Mouse (Mus musculus) hindbrain, postnatal 0 days (tissue): ENCODE results near the gene Gys1. TPM values are rescaled to one million over a fixed set of nuclear protein-coding genes. Genes with fewer than 3 reads are reported as not detected.
"Not testable (repeated sequence)": the region's sequence is repeated elsewhere in the genome, so short reads cannot be mapped to it uniquely, and the experiment has no call there.

Experiments used
- ATAC-seq: fragments of 200-750 bp; cut with Nextera tagmentation; 2 replicates; pipeline ENCODE4 v1.8.0; 2017; ENCODE audit warnings: mild to moderate bottlenecking, moderate TSS enrichment, moderate library complexity
- DNase-seq: peaks from one replicate; pipeline ENCODE4 v3.0.0-alpha.2; 2015; ENCODE audit warnings: low spot score
- H3K27ac ChIP-seq: fragments of 300-500 bp; sonication (generic); 2 replicates; pipeline ENCODE4 v1.5.1; 2014; ENCODE audit warnings: mild to moderate bottlenecking
- H3K27me3 ChIP-seq: fragments of 300-500 bp; sonication (generic); 2 replicates; pipeline ENCODE4 v1.6.1; 2014; ENCODE audit warnings: low read length, mixed read lengths; ENCODE audit not compliant: insufficient read depth
- H3K36me3 ChIP-seq: fragments of 300-500 bp; sonication (generic); 2 replicates; pipeline ENCODE4 v1.6.1; 2014; ENCODE audit warnings: low read length, mixed read lengths; ENCODE audit not compliant: insufficient read depth
- H3K4me1 ChIP-seq: fragments of 300-500 bp; sonication (generic); 2 replicates; pipeline ENCODE4 v1.6.1; 2014; ENCODE audit warnings: antibody characterized with exemption, low read length, mixed read lengths; ENCODE audit not compliant: insufficient read depth
- H3K4me2 ChIP-seq: fragments of 300-500 bp; sonication (generic); 2 replicates; pipeline ENCODE4 v1.6.1; 2014; ENCODE audit warnings: low read depth, mild to moderate bottlenecking, low read length, moderate library complexity, mixed read lengths
- H3K4me3 ChIP-seq: fragments of 300-500 bp; sonication (generic); 2 replicates; pipeline ENCODE4 v1.5.1; 2014; ENCODE audit warnings: low read length
- H3K9ac ChIP-seq: fragments of 300-500 bp; sonication (generic); replicated peaks from 2 replicates; pipeline ENCODE4 v1.6.1; 2014; ENCODE audit warnings: mild to moderate bottlenecking, low read length, moderate library complexity, mixed read lengths
- H3K9me3 ChIP-seq: fragments of 300-500 bp; sonication (generic); 2 replicates; pipeline ENCODE4 v1.6.1; 2016; ENCODE audit warnings: low read length, mixed read lengths
- CTCF ChIP-seq: IDR thresholded peaks from 2 replicates; pipeline ENCODE4 v1.5.1; 2016; ENCODE audit warnings: antibody characterized with exemption, control low read depth, low read depth
- WGBS: fragments of 180-500 bp; shearing (Covaris S2); extraction: QIAGEN DNeasy Blood & Tissue Kit; methylation state at CpG from one replicate; pipeline ENCODE4 v1.1.7; 2014; 5-methylcytosine and 5-hydroxymethylcytosine counted together
- polyA plus RNA-seq: library from polyadenylated mRNA; unstranded; fragments of >200 nt; fragmentation: Nextera tagmentation; extraction: Ambion mirVana; gene quantifications from 2 replicates; pipeline ENCODE4 v1.2.1, GENCODE M21; 2015
- total RNA-seq: library from RNA; depleted of rRNA; stranded (reverse); fragments of >200 nt; gene quantifications from 2 replicates; pipeline ENCODE4 v1.2.3, GENCODE M21; 2014

Gys1 gene
- total and polyA plus RNA-seq, 2 experiments from 2014 or later: 16.4 to 22.4 TPM

GRCm38 (mm10) chr7:45478774-45479173, 44.1 kb downstream of the Gys1 start:
- 96% methylated on average over 7 of the region's 7 CpGs for WGBS
- H3K9me3 ChIP-seq: no peaks in the 10 kb centered on the region
- TF ChIP-seq CTCF: no peak

DNA sequence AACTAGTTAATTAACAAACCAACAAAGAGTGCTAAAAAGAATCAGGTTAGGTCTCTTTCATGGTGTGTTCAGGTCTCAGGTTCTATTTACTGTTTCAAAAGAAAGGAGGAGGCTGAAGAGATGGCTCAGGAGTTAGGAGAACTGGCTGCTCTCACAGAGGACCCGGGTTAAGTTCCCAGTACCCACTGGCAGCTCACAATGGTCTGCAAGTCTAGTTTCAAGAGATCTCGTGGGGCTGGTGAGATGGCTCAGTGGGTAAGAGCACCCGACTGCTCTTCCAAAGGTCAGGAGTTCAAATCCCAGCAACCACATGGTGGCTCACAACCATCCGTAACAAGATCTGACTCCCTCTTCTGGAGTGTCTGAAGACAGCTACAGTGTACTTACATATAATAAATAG, 45.7 kb downstream of the Gys1 start:
- not testable (repeated sequence) for H3K27me3 ChIP-seq, ATAC-seq, H3K4me2 ChIP-seq, H3K27ac ChIP-seq, H3K36me3 ChIP-seq, H3K4me1 ChIP-seq, DNase-seq, H3K9ac ChIP-seq, H3K9me3 ChIP-seq, H3K4me3 ChIP-seq
- WGBS: 73% methylated on average over 3 of the region's 4 CpGs

More at GRCm38 (mm10) chr7:45478774-45479173, 44.1 kb downstream of the Gys1 start:
- DNase-seq (no peak), ATAC-seq (no peak)
- Histone ChIP-seq H3K4me1 (no peaks in the 10 kb centered on the region), H3K9ac (no peak overlapping the region), H3K27ac (no peak overlapping the region), H3K36me3 (no peaks in the 10 kb centered on the region), H3K4me3 (no peak overlapping the region), H3K4me2 (no peak overlapping the region), H3K27me3 (no peaks in the 10 kb centered on the region)

- Histone ChIP-seq H3K4me1 (no peaks in the 10 kb centered on the region), H3K27me3 (no peaks in the 10 kb centered on the region), H3K9me3 (no peaks in the 10 kb centered on the region), H3K9ac (no peak within 1 kb of the TSS), H3K27ac (no peak within 1 kb of the TSS), H3K4me2 (no peak within 1 kb of the TSS), H3K36me3 (no peaks in the 10 kb centered on the region), H3K4me3 (no peak within 1 kb of the TSS)
- TF ChIP-seq CTCF: no peak
- 51% methylated on average over 15 of the region's 15 CpGs for WGBS
- DNase-seq (peak; percentile 76), ATAC-seq (peak; percentile 87)
Observed at GRCm38 (mm10) chr7:45481374-45481927, 46.8 kb downstream of the Gys1 start, which contains the start of gene Tulp2. Gene Tulp2 (plus strand): TSS chr7:45481877.

DNA sequence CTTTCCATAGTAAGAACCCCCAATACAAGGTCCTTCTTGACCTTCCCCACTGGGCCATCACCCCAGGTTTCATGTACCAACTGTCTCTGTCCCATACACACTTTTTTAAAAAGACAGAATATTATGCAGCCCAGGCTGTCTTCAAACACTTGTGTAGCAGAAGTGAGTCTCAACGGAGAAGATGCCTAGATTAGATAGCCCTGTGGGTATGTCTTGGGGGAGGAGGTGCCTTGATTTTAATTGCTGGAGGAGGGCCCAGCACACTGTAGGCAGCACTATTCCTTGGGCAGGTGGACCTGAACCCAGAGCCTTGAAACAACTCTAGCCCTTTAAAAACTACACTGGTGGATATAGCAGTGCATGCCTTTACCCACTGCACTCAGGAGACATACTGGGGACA, 47.5 kb downstream of the Gys1 start:
- Histone ChIP-seq H3K9me3 (no peaks in the 10 kb centered on the region), H3K36me3 (no peaks in the 10 kb centered on the region), H3K4me1 (no peaks in the 10 kb centered on the region), H3K27me3 (no peaks in the 10 kb centered on the region), H3K4me2 (no peak overlapping the region), H3K4me3 (no peak overlapping the region), H3K9ac (no peak overlapping the region), H3K27ac (no peak overlapping the region)
- WGBS: 91% methylated on average over 1 of the region's 1 CpGs
- TF ChIP-seq CTCF: no peak
- no peak for ATAC-seq
- no peak for DNase-seq

GRCm38 (mm10) chr7:45484985-45485384, 50.3 kb downstream of the Gys1 start:
- not testable (repeated sequence) for H3K36me3 ChIP-seq, H3K9ac ChIP-seq, H3K4me2 ChIP-seq, H3K27me3 ChIP-seq, DNase-seq, H3K4me3 ChIP-seq, H3K4me1 ChIP-seq, H3K27ac ChIP-seq, H3K9me3 ChIP-seq, ATAC-seq
- 92% methylated on average over 5 of the region's 5 CpGs for WGBS

DNA sequence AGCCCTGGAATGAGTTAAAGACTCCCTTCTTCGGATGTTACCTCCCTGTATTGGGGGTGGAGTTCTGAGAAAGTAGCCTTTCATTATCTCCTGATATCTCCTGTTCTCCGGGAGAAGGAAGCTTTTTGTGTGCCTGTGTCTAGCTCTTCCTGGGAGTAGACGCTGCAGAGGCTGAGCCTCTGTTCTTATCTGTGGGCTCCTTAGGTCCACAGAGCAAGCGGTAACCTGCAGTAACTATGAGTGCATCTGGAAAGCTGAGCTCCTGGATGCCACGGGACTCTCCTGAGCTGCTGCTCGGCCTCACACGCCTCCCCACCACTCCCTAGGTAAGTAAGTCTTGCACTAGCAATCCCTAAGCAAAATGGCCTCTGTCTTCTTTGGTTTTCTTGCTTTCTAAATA, 51.5 kb downstream of the Gys1 start:
- Histone ChIP-seq H3K27ac (no peak overlapping the region), H3K9ac (no peak overlapping the region), H3K4me3 (no peak overlapping the region), H3K9me3 (no peaks in the 10 kb centered on the region), H3K4me1 (no peaks in the 10 kb centered on the region), H3K4me2 (no peak overlapping the region), H3K36me3 (no peaks in the 10 kb centered on the region), H3K27me3 (no peaks in the 10 kb centered on the region)
- WGBS: 89% methylated on average over 7 of the region's 7 CpGs
- DNase-seq (no peak), ATAC-seq (no peak)
- TF ChIP-seq CTCF: no peak

GRCm38 (mm10) chr7:45486761-45487415, 52.2 kb downstream of the Gys1 start, which contains the start of gene Gm45808:
Gene Gm45808 (minus strand): TSS chr7:45486811.
- no peak within 1 kb of the TSS; the same call in 1 of the 2 replicates for H3K4me2 ChIP-seq

More at GRCm38 (mm10) chr7:45486761-45487415, 52.2 kb downstream of the Gys1 start, which contains the start of gene Gm45808:
- H3K4me1 ChIP-seq: no peaks in the 10 kb centered on the region
- ATAC-seq (no peak), DNase-seq (no peak)
- no peak within 1 kb of the TSS for H3K4me3 ChIP-seq
- H3K9me3 ChIP-seq: no peaks in the 10 kb centered on the region
- 81% methylated on average over 12 of the region's 12 CpGs for WGBS
- no peak for TF ChIP-seq CTCF
- H3K27ac ChIP-seq: no peak within 1 kb of the TSS
- H3K36me3 ChIP-seq: no peaks in the 10 kb centered on the region
- H3K27me3 ChIP-seq: no peaks in the 10 kb centered on the region
- no peak within 1 kb of the TSS for H3K9ac ChIP-seq
